Mouse (Mus musculus) intestine, embryonic 16.5 days (tissue): ENCODE measurements around the gene P4htm. TPM values are rescaled to one million over a fixed set of nuclear protein-coding genes. Genes with fewer than 3 reads are reported as not detected.

Experiments
- ATAC-seq: fragments of 200-750 bp; cut with Nextera tagmentation; 2 replicates; pipeline ENCODE4 v1.8.0; 2017; ENCODE audit warnings: moderate TSS enrichment, moderate library complexity
- H3K27ac ChIP-seq: fragments of 300-500 bp; sonication (generic); 2 replicates; pipeline ENCODE4 v1.5.1; 2014; ENCODE audit warnings: mild to moderate bottlenecking, low read length
- H3K27me3 ChIP-seq: fragments of 300-500 bp; sonication (generic); replicated peaks from 2 replicates; pipeline ENCODE4 v1.6.1; 2014; ENCODE audit warnings: low read length, control low read depth, mixed read lengths; ENCODE audit not compliant: control insufficient read depth, insufficient read depth
- H3K36me3 ChIP-seq: fragments of 300-500 bp; sonication (generic); 2 replicates; pipeline ENCODE4 v1.6.1; 2014; ENCODE audit warnings: low read length, control low read depth; ENCODE audit not compliant: control insufficient read depth, insufficient read depth
- H3K4me1 ChIP-seq: fragments of 300-500 bp; sonication (generic); 2 replicates; pipeline ENCODE4 v1.6.1; 2014; ENCODE audit warnings: low read length, control low read depth, mixed read lengths; ENCODE audit not compliant: control insufficient read depth, insufficient read depth
- H3K4me2 ChIP-seq: fragments of 300-500 bp; sonication (generic); 2 replicates; pipeline ENCODE4 v1.6.1; 2014; ENCODE audit warnings: low read depth, low read length, control low read depth
- H3K4me3 ChIP-seq: fragments of 300-500 bp; sonication (generic); 2 replicates; pipeline ENCODE4 v1.5.1; 2014; ENCODE audit warnings: mild to moderate bottlenecking, low read length
- H3K9ac ChIP-seq: fragments of 300-500 bp; sonication (generic); 2 replicates; pipeline ENCODE4 v1.6.1; 2014; ENCODE audit warnings: low read depth, low read length
- H3K9me3 ChIP-seq: fragments of 300-500 bp; sonication (generic); 2 replicates; pipeline ENCODE4 v1.6.1; 2016; ENCODE audit warnings: low read length, control low read depth; ENCODE audit not compliant: control insufficient read depth
- WGBS: fragments of 180-500 bp; shearing (Covaris S2); extraction: QIAGEN DNeasy Blood & Tissue Kit; methylation state at CpG from one replicate; pipeline ENCODE4 v1.1.7; 2014; 5-methylcytosine and 5-hydroxymethylcytosine counted together
- polyA plus RNA-seq: library from polyadenylated mRNA; unstranded; fragments of >200 nt; fragmentation: Nextera tagmentation; extraction: Ambion mirVana; gene quantifications from 2 replicates; pipeline ENCODE4 v1.2.1, GENCODE M21; 2015

P4htm gene
- polyA plus RNA-seq, 1 experiment from 2014 or later: 4.5 TPM

GRCm38 (mm10) chr9:108572321-108572720 is 25.1 kb downstream of the P4htm start:
- Histone ChIP-seq H3K27ac (no peak overlapping the region), H3K9ac (no peak overlapping the region), H3K4me3 (no peak overlapping the region), H3K4me2 (no peak overlapping the region), H3K4me1 (peaks cover 33% of the 10 kb centered on the region), H3K36me3 (peaks cover 19% of the 10 kb centered on the region), H3K27me3 (no peaks in the 10 kb centered on the region), H3K9me3 (no peaks in the 10 kb centered on the region)
- ATAC-seq: no peak
- 73% methylated on average over 10 of the region's 10 CpGs for whole genome bisulfite sequencing

- peaks cover 19% of the 10 kb centered on the region for H3K36me3 ChIP-seq
- no peak overlapping the region for H3K4me2 ChIP-seq
- no peak for ATAC-seq
- no peak overlapping the region for H3K4me3 ChIP-seq
- peaks cover 25% of the 10 kb centered on the region for H3K4me1 ChIP-seq
- H3K27ac ChIP-seq: no peak overlapping the region
- H3K27me3 ChIP-seq: no peaks in the 10 kb centered on the region
- H3K9ac ChIP-seq: no peak overlapping the region
- WGBS: 91% methylated on average over 16 of the region's 16 CpGs
- H3K9me3 ChIP-seq: no peaks in the 10 kb centered on the region
Observed at GRCm38 (mm10) chr9:108571401-108571973, 26.0 kb downstream of the P4htm start.

GRCm38 (mm10) chr9:108570207-108570896 is 27.1 kb downstream of the P4htm start:
- Histone ChIP-seq H3K27me3 (no peaks in the 10 kb centered on the region), H3K4me1 (peaks cover 34% of the 10 kb centered on the region), H3K9ac (peak overlapping the region; percentile 73), H3K9me3 (no peaks in the 10 kb centered on the region), H3K4me3 (peak overlapping the region; percentile 71), H3K27ac (peak overlapping the region; percentile 57), H3K4me2 (peak overlapping the region; percentile 98), H3K36me3 (peaks cover 13% of the 10 kb centered on the region)
- peak; percentile 13 for ATAC-seq
- 1% methylated on average over 40 of the region's 40 CpGs for WGBS

- H3K4me3 ChIP-seq: peak within 1 kb of the TSS; percentile 82
- peak within 1 kb of the TSS; percentile 73 for H3K9ac ChIP-seq
- no peaks in the 10 kb centered on the region for H3K27me3 ChIP-seq
- H3K36me3 ChIP-seq: peaks cover 12% of the 10 kb centered on the region
- no peaks in the 10 kb centered on the region for H3K9me3 ChIP-seq
- peak; percentile 61 for ATAC-seq
- peak within 1 kb of the TSS; percentile 98 for H3K4me2 ChIP-seq
- peak within 1 kb of the TSS; percentile 98 for H3K27ac ChIP-seq
- peaks cover 34% of the 10 kb centered on the region for H3K4me1 ChIP-seq
- WGBS: 6% methylated on average over 42 of the region's 42 CpGs
Observed at GRCm38 (mm10) chr9:108569381-108570206, 27.9 kb downstream of the P4htm start, which contains the start of gene Dalrd3. Dalrd3 (plus strand) TSS chr9:108569886.

GRCm38 (mm10) chr9:108568511-108568921 is 29.0 kb downstream of the P4htm start:
- ATAC-seq: no peak
- Histone ChIP-seq H3K4me2 (peak overlapping the region; percentile 98), H3K36me3 (peaks cover 16% of the 10 kb centered on the region), H3K27ac (peak overlapping the region; percentile 98), H3K4me3 (peak overlapping the region; percentile 82), H3K9me3 (no peaks in the 10 kb centered on the region), H3K9ac (peak overlapping the region; percentile 89), H3K27me3 (no peaks in the 10 kb centered on the region), H3K4me1 (peaks cover 31% of the 10 kb centered on the region)
- WGBS: 73% methylated on average over 17 of the region's 17 CpGs

- H3K27ac ChIP-seq: peak overlapping the region; percentile 98
- ATAC-seq: no peak
- no peaks in the 10 kb centered on the region for H3K9me3 ChIP-seq
- H3K4me2 ChIP-seq: peak overlapping the region; percentile 98
- H3K4me1 ChIP-seq: peaks cover 31% of the 10 kb centered on the region
- H3K36me3 ChIP-seq: peaks cover 16% of the 10 kb centered on the region
- H3K9ac ChIP-seq: peak overlapping the region; percentile 89
- H3K27me3 ChIP-seq: no peaks in the 10 kb centered on the region
- H3K4me3 ChIP-seq: peak overlapping the region; percentile 82
- 10% methylated on average over 18 of the region's 18 CpGs for WGBS
Observed at GRCm38 (mm10) chr9:108567931-108568419, 29.5 kb downstream of the P4htm start.

- H3K4me3 ChIP-seq: peak within 1 kb of the TSS; percentile 82
- H3K4me1 ChIP-seq: peaks cover 31% of the 10 kb centered on the region
- peak within 1 kb of the TSS; percentile 89 for H3K9ac ChIP-seq
- peak within 1 kb of the TSS; percentile 98 for H3K4me2 ChIP-seq
- peak within 1 kb of the TSS; percentile 98 for H3K27ac ChIP-seq
- WGBS: under 1% methylated on average over 73 of the region's 73 CpGs
- no peaks in the 10 kb centered on the region for H3K27me3 ChIP-seq
- H3K9me3 ChIP-seq: no peaks in the 10 kb centered on the region
- ATAC-seq: peak; percentile 84
- H3K36me3 ChIP-seq: peaks cover 16% of the 10 kb centered on the region
Observed at GRCm38 (mm10) chr9:108566815-108567776, 30.4 kb downstream of the P4htm start, which contains the start of gene Ndufaf3. Ndufaf3 (minus strand) TSS chr9:108567434.

GRCm38 (mm10) chr9:108565881-108566814 is 31.3 kb downstream of the P4htm start:
- peak overlapping the region; percentile 98 for H3K27ac ChIP-seq
- no peaks in the 10 kb centered on the region for H3K9me3 ChIP-seq
- H3K4me2 ChIP-seq: peak overlapping the region; percentile 98
- peaks cover 40% of the 10 kb centered on the region for H3K4me1 ChIP-seq
- H3K4me3 ChIP-seq: peak overlapping the region; percentile 82
- no peak; the same call in 1 of the 2 replicates for ATAC-seq
- peaks cover 12% of the 10 kb centered on the region for H3K36me3 ChIP-seq
- no peaks in the 10 kb centered on the region for H3K27me3 ChIP-seq
- 12% methylated on average over 35 of the region's 35 CpGs for WGBS
- peak overlapping the region; percentile 89 for H3K9ac ChIP-seq
